Mouse (Mus musculus) erythroblast, embryonic 14.5 days (primary cell): ENCODE data around the gene Foxd3. TPM values are rescaled to one million over a fixed set of nuclear protein-coding genes. Genes with fewer than 3 reads are reported as not detected.

Source experiments
- H3K27me3 ChIP-seq: 2 replicates; pipeline ENCODE4 v1.6.1; 2012; ENCODE audit warnings: inconsistent platforms; ENCODE audit not compliant: control insufficient read depth
- H3K36me3 ChIP-seq: 2 replicates; pipeline ENCODE4 v1.6.1; 2012; ENCODE audit warnings: mild to moderate bottlenecking, inconsistent platforms; ENCODE audit not compliant: control insufficient read depth
- H3K4me1 ChIP-seq: 2 replicates; pipeline ENCODE4 v1.6.1; 2012; ENCODE audit warnings: inconsistent platforms; ENCODE audit not compliant: control insufficient read depth
- H3K4me3 ChIP-seq: replicated peaks from 2 replicates; pipeline ENCODE3; 2012; ENCODE audit warnings: moderate library complexity, mild to moderate bottlenecking, inconsistent platforms
- H3K9me3 ChIP-seq: 2 replicates; pipeline ENCODE4 v1.6.1; 2012; ENCODE audit warnings: low read length, inconsistent platforms, mixed read lengths; ENCODE audit not compliant: control insufficient read depth
- GATA1 ChIP-seq: IDR thresholded peaks from 2 replicates; pipeline ENCODE4 v1.6.1; 2012; ENCODE audit warnings: low read length, inconsistent platforms, mixed read lengths
- TAL1 ChIP-seq: IDR thresholded peaks from 3 replicates; pipeline ENCODE4 v1.6.1; 2012; ENCODE audit warnings: low read length, inconsistent platforms, mixed read lengths
- polyA plus RNA-seq: library from polyadenylated mRNA; stranded (reverse); fragments of >175 nt; gene quantifications from 2 replicates; pipeline ENCODE4 v1.2.3, GENCODE M21; 2012

The Foxd3 gene
- polyA plus RNA-seq, 1 experiment = not detected

DNA sequence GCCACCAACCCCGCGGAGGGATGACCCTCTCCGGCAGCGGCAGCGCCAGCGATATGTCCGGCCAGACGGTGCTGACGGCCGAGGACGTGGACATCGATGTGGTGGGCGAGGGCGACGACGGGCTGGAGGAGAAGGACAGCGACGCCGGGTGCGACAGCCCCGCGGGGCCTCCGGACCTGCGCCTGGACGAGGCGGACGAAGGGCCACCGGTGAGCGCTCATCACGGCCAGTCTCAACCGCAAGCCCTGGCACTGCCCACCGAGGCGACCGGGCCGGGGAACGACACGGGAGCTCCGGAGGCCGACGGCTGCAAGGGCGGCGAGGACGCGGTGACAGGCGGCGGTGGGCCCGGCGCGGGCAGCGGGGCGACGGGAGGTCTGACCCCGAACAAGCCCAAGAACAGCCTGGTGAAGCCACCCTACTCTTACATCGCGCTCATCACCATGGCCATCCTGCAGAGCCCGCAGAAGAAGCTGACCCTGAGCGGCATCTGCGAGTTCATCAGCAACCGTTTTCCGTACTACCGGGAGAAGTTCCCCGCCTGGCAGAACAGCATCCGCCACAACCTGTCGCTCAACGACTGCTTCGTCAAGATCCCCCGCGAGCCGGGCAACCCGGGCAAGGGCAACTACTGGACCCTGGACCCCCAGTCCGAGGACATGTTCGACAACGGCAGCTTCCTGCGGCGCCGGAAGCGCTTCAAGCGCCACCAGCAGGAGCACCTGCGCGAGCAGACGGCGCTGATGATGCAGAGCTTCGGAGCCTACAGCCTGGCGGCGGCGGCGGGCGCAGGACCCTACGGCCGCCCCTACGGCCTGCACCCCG lies 718 bp downstream of the Foxd3 start:
- Histone ChIP-seq H3K27me3 (peaks cover 99% of the 10 kb centered on the region), H3K4me3 (no peak overlapping the region), H3K9me3 (peaks cover 8% of the 10 kb centered on the region; the same call in 1 of the 2 replicates), H3K4me1 (no peaks in the 10 kb centered on the region), H3K36me3 (no peaks in the 10 kb centered on the region)
- no peak for TF ChIP-seq GATA1
- no peak for TF ChIP-seq TAL1

DNA sequence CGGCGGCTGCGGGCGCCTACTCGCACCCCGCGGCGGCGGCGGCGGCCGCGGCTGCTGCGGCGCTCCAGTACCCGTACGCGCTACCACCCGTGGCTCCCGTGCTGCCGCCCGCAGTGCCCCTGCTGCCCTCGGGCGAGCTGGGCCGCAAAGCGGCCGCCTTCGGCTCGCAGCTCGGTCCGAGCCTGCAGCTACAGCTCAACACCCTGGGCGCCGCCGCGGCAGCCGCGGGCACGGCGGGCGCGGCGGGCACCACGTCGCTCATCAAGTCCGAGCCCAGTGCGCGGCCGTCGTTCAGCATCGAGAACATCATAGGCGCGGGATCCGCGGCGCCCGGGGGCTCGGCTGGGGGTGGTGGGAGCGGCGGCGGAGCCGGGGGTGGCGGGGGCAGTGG lies 1.3 kb downstream of the Foxd3 start:
- no peaks in the 10 kb centered on the region for H3K4me1 ChIP-seq
- H3K4me3 ChIP-seq = no peak overlapping the region
- peaks cover 8% of the 10 kb centered on the region; the same call in 1 of the 2 replicates for H3K9me3 ChIP-seq
- H3K36me3 ChIP-seq = no peaks in the 10 kb centered on the region
- TF ChIP-seq GATA1 (no peak), TAL1 (no peak)
- peaks cover 99% of the 10 kb centered on the region for H3K27me3 ChIP-seq

DNA sequence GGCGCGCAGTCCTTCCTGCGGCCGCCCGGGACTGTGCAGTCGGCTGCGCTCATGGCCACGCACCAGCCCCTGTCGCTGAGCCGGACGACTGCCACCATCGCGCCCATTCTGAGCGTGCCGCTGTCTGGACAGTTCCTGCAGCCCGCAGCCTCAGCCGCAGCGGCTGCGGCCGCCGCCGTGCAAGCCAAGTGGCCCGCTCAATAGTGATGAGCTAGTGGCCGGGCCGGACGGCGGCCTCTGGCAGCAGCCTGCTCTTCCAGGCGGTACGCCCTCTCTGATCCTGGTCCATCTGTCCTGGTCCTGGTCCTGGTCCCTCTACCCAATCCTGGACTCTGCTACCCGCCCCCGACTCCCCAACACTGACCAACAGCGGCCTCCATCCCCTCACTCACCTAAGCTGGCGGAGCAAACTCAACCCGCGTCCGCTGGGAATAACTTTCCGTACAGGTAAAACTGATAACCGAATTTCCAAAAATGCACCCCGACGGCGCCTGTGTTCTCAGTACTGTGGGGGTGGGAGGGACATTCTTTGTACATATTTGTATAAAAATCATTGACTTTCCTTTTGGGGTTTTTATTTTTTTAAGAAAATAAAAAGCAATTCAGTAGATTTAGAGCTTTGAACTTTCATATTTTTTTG lies 1.9 kb downstream of the Foxd3 start:
- Histone ChIP-seq H3K4me1 (no peaks in the 10 kb centered on the region), H3K9me3 (peaks cover 8% of the 10 kb centered on the region; the same call in 1 of the 2 replicates), H3K36me3 (no peaks in the 10 kb centered on the region), H3K27me3 (peaks cover 99% of the 10 kb centered on the region), H3K4me3 (no peak overlapping the region)
- TF ChIP-seq TAL1 = no peak
- TF ChIP-seq GATA1 = no peak

DNA sequence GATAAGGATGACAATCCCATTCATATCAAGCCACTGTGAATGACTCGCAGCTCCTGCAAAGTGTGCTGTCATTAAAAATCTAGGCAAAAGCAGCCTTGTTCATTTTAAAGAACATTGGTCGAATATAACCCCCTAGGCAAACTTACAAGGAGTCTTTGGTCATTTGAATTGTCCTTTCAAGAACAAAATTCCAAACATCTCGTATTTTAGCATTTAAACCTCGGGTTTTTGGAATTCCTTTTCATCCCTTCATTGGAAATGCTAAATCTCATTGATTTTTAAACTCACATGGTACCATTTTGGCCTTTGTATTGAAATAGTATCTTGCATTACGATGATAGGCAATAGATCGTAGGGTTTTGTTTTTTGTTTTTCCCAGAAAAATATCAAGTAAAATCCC lies 2.8 kb downstream of the Foxd3 start:
- Histone ChIP-seq H3K27me3 (peaks cover 99% of the 10 kb centered on the region), H3K4me3 (no peak overlapping the region), H3K9me3 (peaks cover 8% of the 10 kb centered on the region; the same call in 1 of the 2 replicates), H3K36me3 (no peaks in the 10 kb centered on the region), H3K4me1 (no peaks in the 10 kb centered on the region)
- no peak for TF ChIP-seq GATA1
- TF ChIP-seq TAL1 = no peak

DNA sequence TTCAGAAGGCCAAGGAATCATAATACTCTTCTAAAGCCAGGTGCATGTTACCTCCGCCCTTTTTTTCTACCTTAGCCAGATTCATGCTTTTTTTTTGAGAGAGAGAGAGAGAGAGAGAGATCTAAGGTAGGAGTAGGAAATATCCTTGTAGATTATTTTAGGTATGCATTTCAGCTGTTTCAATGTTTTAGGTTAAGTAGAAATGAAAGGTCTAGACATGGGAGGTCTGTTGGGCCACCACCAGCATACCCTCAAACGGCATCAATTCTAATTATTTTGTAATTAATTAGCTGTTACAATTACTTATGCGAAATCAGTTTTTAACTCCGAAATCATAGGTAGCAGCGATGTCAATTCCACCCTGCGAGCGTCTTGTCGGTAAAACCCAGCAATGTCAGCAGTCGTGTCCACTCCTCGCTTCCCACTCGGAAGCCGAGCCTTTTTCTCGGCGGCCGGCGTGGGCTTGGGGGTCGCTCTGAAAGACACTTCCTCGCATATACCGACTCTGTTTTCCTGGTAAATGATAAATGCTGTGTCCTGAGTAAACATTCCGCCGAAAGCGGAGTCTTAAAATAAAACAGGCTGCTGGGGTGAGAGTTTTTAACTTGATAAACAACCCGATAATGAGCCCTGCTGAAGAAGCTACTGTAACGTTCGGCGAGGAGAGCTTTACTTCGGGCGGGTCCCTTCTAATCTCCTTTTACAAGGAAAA lies 3.4 kb downstream of the Foxd3 start:
- no peaks in the 10 kb centered on the region for H3K36me3 ChIP-seq
- H3K4me3 ChIP-seq = no peak overlapping the region
- peaks cover 98% of the 10 kb centered on the region for H3K27me3 ChIP-seq
- peaks cover 8% of the 10 kb centered on the region; the same call in 1 of the 2 replicates for H3K9me3 ChIP-seq
- no peaks in the 10 kb centered on the region for H3K4me1 ChIP-seq
- TF ChIP-seq GATA1 (no peak), TAL1 (no peak)

DNA sequence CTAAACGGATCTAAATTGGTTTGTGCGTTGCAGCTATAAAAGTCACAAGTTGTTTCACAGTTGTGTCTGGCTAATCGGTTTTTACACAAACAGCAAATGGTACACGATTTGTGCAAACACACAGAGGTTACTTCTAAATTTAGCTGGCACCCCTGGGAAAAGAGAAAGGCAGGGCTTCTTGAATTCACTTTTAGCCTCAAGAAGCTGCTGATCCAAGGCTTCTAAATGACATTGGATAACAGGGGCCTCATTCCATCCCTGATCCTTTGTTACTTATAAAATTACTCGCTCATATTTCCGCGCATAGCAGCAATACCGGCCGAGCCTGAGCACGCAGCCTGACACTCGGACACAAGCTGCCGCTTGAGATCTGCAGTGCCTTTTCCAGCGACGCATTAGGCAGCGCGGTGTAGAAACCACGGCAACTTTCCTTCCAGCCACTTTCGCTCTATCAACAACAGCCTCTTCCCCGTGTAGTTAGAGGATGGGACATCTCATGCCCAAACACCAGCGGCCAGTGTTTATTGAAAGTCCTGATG lies 4.0 kb downstream of the Foxd3 start:
- Histone ChIP-seq H3K4me1 (no peaks in the 10 kb centered on the region), H3K9me3 (peaks cover 8% of the 10 kb centered on the region; the same call in 1 of the 2 replicates), H3K36me3 (no peaks in the 10 kb centered on the region), H3K27me3 (peaks cover 98% of the 10 kb centered on the region), H3K4me3 (no peak overlapping the region)
- TF ChIP-seq GATA1 = no peak
- no peak for TF ChIP-seq TAL1

DNA sequence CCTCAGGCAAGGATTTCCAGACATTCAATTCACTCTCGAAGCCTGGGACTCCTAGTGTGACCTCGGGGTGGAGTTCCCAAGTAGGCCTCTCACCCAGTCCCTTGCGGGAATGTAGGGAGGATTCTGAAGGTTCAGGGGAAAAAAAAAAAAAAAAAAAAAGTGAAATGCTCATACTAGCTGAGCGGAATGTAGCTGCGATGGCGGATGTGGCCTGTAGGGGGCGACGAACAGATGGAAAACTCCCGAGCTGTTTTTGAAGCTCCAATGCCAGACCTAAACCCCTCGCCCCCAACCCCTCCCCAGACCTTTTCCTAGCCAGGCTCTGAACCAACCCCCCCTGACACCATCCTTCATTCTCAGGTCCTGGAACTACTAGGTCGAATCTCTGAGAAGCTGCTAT lies 4.9 kb downstream of the Foxd3 start:
- H3K36me3 ChIP-seq = no peaks in the 10 kb centered on the region
- no peaks in the 10 kb centered on the region for H3K4me1 ChIP-seq
- peaks cover 8% of the 10 kb centered on the region; the same call in 1 of the 2 replicates for H3K9me3 ChIP-seq
- H3K27me3 ChIP-seq = peaks cover 92% of the 10 kb centered on the region
- H3K4me3 ChIP-seq = no peak overlapping the region
- no peak for TF ChIP-seq TAL1
- no peak for TF ChIP-seq GATA1

DNA sequence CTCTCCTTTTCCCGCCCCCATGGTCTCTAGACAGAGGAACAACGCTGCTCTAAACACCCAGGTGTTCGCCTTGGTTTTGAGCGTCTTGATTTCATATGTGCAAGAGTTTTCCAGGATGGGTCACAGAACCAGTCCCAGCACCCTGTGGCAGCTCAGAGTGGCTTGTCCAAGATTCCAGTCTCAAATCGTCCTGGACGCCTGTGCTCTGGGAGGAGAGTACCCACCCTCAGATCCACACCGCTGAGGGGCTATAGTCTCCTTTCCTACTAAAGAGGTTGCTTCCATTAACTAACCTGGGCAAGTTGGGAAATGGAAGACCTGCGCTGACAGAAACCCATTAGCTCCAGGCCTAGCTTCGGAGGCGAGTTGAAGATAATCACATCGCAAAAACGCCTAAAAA lies 5.9 kb downstream of the Foxd3 start:
- no peak overlapping the region for H3K4me3 ChIP-seq
- H3K27me3 ChIP-seq = peaks cover 84% of the 10 kb centered on the region
- H3K9me3 ChIP-seq = peaks cover 3% of the 10 kb centered on the region; the same call in 1 of the 2 replicates
- no peaks in the 10 kb centered on the region for H3K4me1 ChIP-seq
- TF ChIP-seq TAL1 = no peak
- no peak for TF ChIP-seq GATA1
- H3K36me3 ChIP-seq = no peaks in the 10 kb centered on the region

DNA sequence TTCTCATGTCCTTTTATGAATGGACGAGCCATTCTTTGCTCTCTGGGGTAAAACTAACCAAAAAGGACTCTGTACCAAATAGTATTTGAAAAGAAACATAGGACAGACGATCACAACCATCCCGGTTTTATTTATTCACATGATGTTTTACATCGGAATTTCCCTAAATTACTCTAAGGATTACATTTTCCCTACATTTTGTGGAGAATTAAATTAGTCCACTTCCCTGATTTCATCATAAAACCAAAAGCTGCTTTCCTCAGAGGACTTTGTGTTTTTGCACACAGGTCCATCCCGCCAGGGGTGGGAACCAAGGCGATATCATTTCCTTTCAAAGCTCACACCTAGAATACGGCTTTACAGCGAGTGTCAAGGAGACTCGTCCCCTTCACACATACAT lies 6.3 kb downstream of the Foxd3 start:
- TF ChIP-seq TAL1 = no peak
- no peak for TF ChIP-seq GATA1

More for the DNA sequence above, 6.3 kb downstream of the Foxd3 start:
- no peaks in the 10 kb centered on the region for H3K4me1 ChIP-seq
- no peak overlapping the region for H3K4me3 ChIP-seq
- H3K27me3 ChIP-seq = peaks cover 79% of the 10 kb centered on the region
- H3K9me3 ChIP-seq = peaks cover 3% of the 10 kb centered on the region; the same call in 1 of the 2 replicates
- no peaks in the 10 kb centered on the region for H3K36me3 ChIP-seq
